Comparison of ENCODE assay signal across 25 mouse cellular contexts in genomic region chr14:56899656-56900055, GRCm38 (mm10). TPM values are rescaled to one million over a fixed set of nuclear protein-coding genes. Genes with fewer than 3 reads are reported as not detected.
DNase-seq lines count a peak whose midpoint lies in the region; ATAC-seq and TF ChIP-seq lines count a peak whose summit lies in the region.
"Had no signal": no experiment of that assay in that cellular context is flagged by ENCODE, and none has a peak within 500 bp of the region (broad histone marks: within the 10 kb centered on the region; RNA-seq: fewer than 3 reads in every experiment).

No protein-coding gene starts in this region.

- H3K4me2 ChIP-seq in heart, postnatal 0 days (ENCODE audit: low read depth, low read length): no peak overlapping the region
- no peak overlapping the region for H3K4me2 ChIP-seq in lung, postnatal 0 days (replicated peaks; ENCODE audit: low read depth, low read length)
- H3K4me2 ChIP-seq: embryonic facial prominence, embryonic 13.5 days; forebrain, embryonic 12.5 days; forebrain, embryonic 15.5 days; heart, embryonic 13.5 days; hindbrain, embryonic 12.5 days; hindbrain, embryonic 15.5 days had no signal

- 0 out of 2 replicates have a peak, but pooled peaks have one; percentile 1 for TF ChIP-seq CTCF in heart, postnatal 0 days (IDR thresholded peaks at IDR 0.05; ENCODE audit: low read depth)
- TF ChIP-seq CTCF in lung, postnatal 0 days (IDR thresholded peaks at IDR 0.05): peak; percentile 18; the same call in 1 of the 2 replicates
- no peak for TF ChIP-seq CTCF in thymus, adult 2 months (IDR thresholded peaks at IDR 0.05; ENCODE audit: borderline replicate concordance, control insufficient read depth, extremely low read depth, insufficient read depth, low read length, poor library complexity)

- no peaks in the 10 kb centered on the region for H3K9me3 ChIP-seq in heart, postnatal 0 days (replicated peaks; ENCODE audit: control insufficient read depth, low read length)
- H3K9me3 ChIP-seq in lung, postnatal 0 days (ENCODE audit: low read length): no peaks in the 10 kb centered on the region
- H3K9me3 ChIP-seq: embryonic facial prominence, embryonic 10.5 days; embryonic facial prominence, embryonic 13.5 days; forebrain, embryonic 12.5 days; forebrain, embryonic 15.5 days; G1E; heart, embryonic 13.5 days; hindbrain, embryonic 12.5 days; hindbrain, embryonic 15.5 days had no signal

- no peak overlapping the region for H3K9ac ChIP-seq in heart, postnatal 0 days (replicated peaks; ENCODE audit: low read depth, low read length)
- no peak overlapping the region for H3K9ac ChIP-seq in lung, postnatal 0 days (replicated peaks; ENCODE audit: low read depth)
- H3K9ac ChIP-seq: embryonic facial prominence, embryonic 13.5 days; forebrain, embryonic 12.5 days; forebrain, embryonic 15.5 days; heart, embryonic 13.5 days; hindbrain, embryonic 12.5 days; hindbrain, embryonic 15.5 days had no signal

- no peaks in the 10 kb centered on the region for H3K27me3 ChIP-seq in heart, postnatal 0 days (ENCODE audit: control insufficient read depth, insufficient read depth, low read length)
- no peaks in the 10 kb centered on the region for H3K27me3 ChIP-seq in lung, postnatal 0 days (replicated peaks; ENCODE audit: insufficient read depth, low read length)
- H3K27me3 ChIP-seq in thymus, adult 2 months (ENCODE audit: control insufficient read depth, insufficient read depth, low read length): no peaks in the 10 kb centered on the region
- H3K27me3 ChIP-seq: embryonic facial prominence, embryonic 13.5 days; forebrain, embryonic 12.5 days; forebrain, embryonic 15.5 days; heart, embryonic 13.5 days; hindbrain, embryonic 12.5 days; hindbrain, embryonic 15.5 days had no signal

- DNase-seq in heart, postnatal 0 days (ENCODE audit: low spot score): no peak
- no peak for DNase-seq in heart, adult 8-10 months (ENCODE audit: low spot score)
- no peak for DNase-seq in lung, postnatal 0 days (ENCODE audit: low spot score)
- no peak for DNase-seq in lung, postnatal 36 days
- DNase-seq in 416B (ENCODE audit: low read depth) (peak; percentile 46), adipocyte (ENCODE audit: low spot score) (peak; percentile 23)
- no peak for DNase-seq in thymus, adult 2 months
- DNase-seq: adrenal gland, adult 8-10 months; adrenal gland, postnatal 25 days; cerebellum, adult 11-12 months; cerebellum, adult 8-10 months; cerebellum, postnatal 10 days; cerebellum, postnatal 36 days; embryo, embryonic 11 days; gastrocnemius, postnatal 10 days; gastrocnemius, postnatal 36 days had no signal

- no peak overlapping the region for H3K4me3 ChIP-seq in heart, postnatal 0 days (ENCODE audit: low read depth, low read length)
- H3K4me3 ChIP-seq in lung, postnatal 0 days (ENCODE audit: low read depth, low read length): no peak overlapping the region
- H3K4me3 ChIP-seq in thymus, adult 2 months (ENCODE audit: control insufficient read depth, insufficient read depth, low read length): no peak overlapping the region
- H3K4me3 ChIP-seq: embryonic facial prominence, embryonic 10.5 days; embryonic facial prominence, embryonic 13.5 days; erythroblast, embryonic 14.5 days; forebrain, embryonic 12.5 days; forebrain, embryonic 15.5 days; heart, embryonic 13.5 days; hindbrain, embryonic 12.5 days; hindbrain, embryonic 15.5 days had no signal

- TF ChIP-seq POLR2A in thymus, adult 2 months (IDR thresholded peaks at IDR 0.05; ENCODE audit: control insufficient read depth, extremely low read depth, insufficient read depth, low read length, poor library complexity): no peak

- ATAC-seq in heart, postnatal 0 days (ENCODE audit: insufficient read depth, low read depth): no peak
- ATAC-seq in lung, postnatal 0 days: no peak
- ATAC-seq: forebrain, embryonic 15.5 days had no signal

- TF ChIP-seq EP300 in heart, postnatal 0 days (IDR thresholded peaks at IDR 0.05; ENCODE audit: low read depth): no peak
- no peak for TF ChIP-seq EP300 in lung, postnatal 0 days (IDR thresholded peaks at IDR 0.05)

- no peak overlapping the region for H3K27ac ChIP-seq in heart, postnatal 0 days (ENCODE audit: low read depth)
- no peak overlapping the region for H3K27ac ChIP-seq in lung, postnatal 0 days (ENCODE audit: low read length)
- H3K27ac ChIP-seq in thymus, adult 2 months (ENCODE audit: control insufficient read depth, insufficient read depth, low read length): no peak overlapping the region
- H3K27ac ChIP-seq: embryonic facial prominence, embryonic 10.5 days; embryonic facial prominence, embryonic 13.5 days; forebrain, embryonic 12.5 days; forebrain, embryonic 15.5 days; heart, embryonic 13.5 days; hindbrain, embryonic 12.5 days; hindbrain, embryonic 15.5 days had no signal

- H3K36me3 ChIP-seq in heart, postnatal 0 days (replicated peaks; ENCODE audit: control insufficient read depth, insufficient read depth, low read length): peaks cover 20% of the 10 kb centered on the region
- 0 out of 2 replicates have a peak, but pooled peaks cover 4% of the 10 kb centered on the region for H3K36me3 ChIP-seq in lung, postnatal 0 days (ENCODE audit: insufficient read depth, low read length)
- peaks cover 21% of the 10 kb centered on the region for H3K36me3 ChIP-seq in thymus, adult 2 months (ENCODE audit: control insufficient read depth, insufficient read depth, low read length)

- no peaks in the 10 kb centered on the region for H3K4me1 ChIP-seq in heart, postnatal 0 days (ENCODE audit: control insufficient read depth, insufficient read depth)
- H3K4me1 ChIP-seq in lung, postnatal 0 days (ENCODE audit: insufficient read depth, low read depth, low read length): no peaks in the 10 kb centered on the region
- H3K4me1 ChIP-seq in thymus, adult 2 months (replicated peaks; ENCODE audit: control insufficient read depth, insufficient read depth, low read length): no peaks in the 10 kb centered on the region
- H3K4me1 ChIP-seq: embryonic facial prominence, embryonic 10.5 days; embryonic facial prominence, embryonic 13.5 days; forebrain, embryonic 12.5 days had no signal

RNA-seq across cellular contexts. Expression of gene Zmym2, which starts 13.2 kb away (rescaled TPM):
- total RNA-seq in heart, postnatal 0 days (2014; rRNA removed; ENCODE audit: low replicate concordance): 18.4 and 20.8 TPM in 2 replicates
- 16.3 and 18.1 TPM in 2 replicates for polyA plus RNA-seq in heart, postnatal 0 days (2015; fragmentation: Nextera tagmentation; extraction: Ambion mirVana)
- total RNA-seq in heart, adult 8-10 months (2022): 10 to 100 TPM; 29.4 to 35.2 (median 30.8) TPM
- 21.1 and 22.8 TPM in 2 replicates for polyA plus RNA-seq in lung, postnatal 0 days (2015; fragmentation: Nextera tagmentation; extraction: Ambion mirVana)
- 15.3 and 16.6 TPM in 2 replicates for polyA plus RNA-seq in thymus, adult 2 months (2012; rRNA removed)

Comparison
In these comparisons a context has a peak if more than half of its experiments do, and no peak if none do; other contexts are left out.
1. DNase-seq: peak in 416B (single experiment) and adipocyte (single experiment); none in heart, postnatal 0 days (single experiment), heart, adult 8-10 months (single experiment), lung, postnatal 0 days (single experiment), lung, postnatal 36 days (single experiment) and thymus, adult 2 months (single experiment).